Mouse (Mus musculus) hindbrain, embryonic 13.5 days (tissue): ENCODE results near the gene Camsap3. TPM values are rescaled to one million over a fixed set of nuclear protein-coding genes. Genes with fewer than 3 reads are reported as not detected.

Experiments
- ATAC-seq: fragments of 200-750 bp; cut with Nextera tagmentation; 2 replicates; pipeline ENCODE4 v1.8.0; 2017; ENCODE audit warnings: moderate TSS enrichment; ENCODE audit not compliant: low FRiP score
- H3K27ac ChIP-seq: fragments of 300-500 bp; sonication (generic); 2 replicates; pipeline ENCODE4 v1.5.1; 2015; ENCODE audit warnings: inconsistent platforms, mild to moderate bottlenecking, moderate library complexity
- H3K27me3 ChIP-seq: fragments of 300-500 bp; sonication (generic); 2 replicates; pipeline ENCODE4 v1.6.1; 2015; ENCODE audit warnings: mild to moderate bottlenecking, inconsistent platforms
- H3K36me3 ChIP-seq: fragments of 300-500 bp; sonication (generic); 2 replicates; pipeline ENCODE4 v1.6.1; 2015; ENCODE audit warnings: mild to moderate bottlenecking, inconsistent platforms
- H3K4me1 ChIP-seq: fragments of 300-500 bp; sonication (generic); replicated peaks from 2 replicates; pipeline ENCODE4 v1.6.1; 2015; ENCODE audit warnings: inconsistent platforms
- H3K4me2 ChIP-seq: fragments of 300-500 bp; sonication (generic); 2 replicates; pipeline ENCODE4 v1.6.1; 2015; ENCODE audit warnings: inconsistent platforms, mild to moderate bottlenecking, moderate library complexity
- H3K4me3 ChIP-seq: fragments of 300-500 bp; sonication (generic); 2 replicates; pipeline ENCODE4 v1.5.1; 2015; ENCODE audit warnings: mild to moderate bottlenecking, inconsistent platforms
- H3K9ac ChIP-seq: fragments of 300-500 bp; sonication (generic); 2 replicates; pipeline ENCODE4 v1.6.1; 2015; ENCODE audit warnings: mild to moderate bottlenecking, inconsistent platforms
- H3K9me3 ChIP-seq: fragments of 300-500 bp; sonication (generic); 2 replicates; pipeline ENCODE4 v1.6.1; 2016; ENCODE audit warnings: inconsistent platforms
- WGBS: fragments of 180-500 bp; shearing (Covaris S2); methylation state at CpG from one replicate; pipeline ENCODE4 v1.1.7; 2015; 5-methylcytosine and 5-hydroxymethylcytosine counted together
- polyA plus RNA-seq: library from polyadenylated mRNA; unstranded; fragments of >200 nt; fragmentation: Nextera tagmentation; extraction: Ambion mirVana; gene quantifications from 2 replicates; pipeline ENCODE4 v1.2.1, GENCODE M21; 2015

Camsap3 gene
- polyA plus RNA-seq, 1 experiment from 2014 or later, result 37.0 TPM

DNA sequence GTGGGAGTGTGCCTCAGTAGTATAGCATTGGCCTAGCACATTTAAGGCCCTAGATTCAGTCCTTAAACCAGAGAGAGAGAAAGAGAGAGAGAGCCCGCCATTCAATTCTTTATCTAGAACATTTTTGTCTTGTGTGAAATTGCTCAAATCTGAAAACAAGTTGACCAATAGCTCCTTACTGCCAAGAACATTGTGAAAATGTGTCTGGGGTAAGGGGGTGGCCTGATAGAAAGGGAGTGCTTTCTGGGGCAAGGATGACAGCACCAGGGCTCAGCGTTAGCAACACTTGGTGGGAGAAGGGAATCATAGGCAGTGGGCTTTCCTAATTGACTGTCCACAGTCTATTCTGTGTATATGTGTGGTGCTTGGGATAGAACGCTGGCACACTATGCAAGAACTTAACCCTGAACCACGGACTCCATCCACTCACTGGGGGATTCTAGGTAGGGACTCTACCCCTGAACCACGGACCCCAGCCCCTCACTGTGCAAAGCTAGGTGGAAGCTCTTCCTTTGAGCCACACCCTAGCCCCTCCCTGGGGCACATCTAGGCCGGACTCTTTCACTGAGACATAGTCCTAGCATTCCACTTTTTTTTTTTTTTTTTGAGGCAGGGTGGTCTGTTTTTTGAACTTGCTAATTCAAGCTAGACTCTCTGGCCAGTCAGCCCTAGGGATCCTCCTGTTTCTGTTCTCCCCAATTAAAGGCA is 59.9 kb downstream of the Camsap3 start:
- 85% methylated on average over 6 of the region's 6 CpGs for WGBS
- Histone ChIP-seq H3K27me3 (no peaks in the 10 kb centered on the region), H3K4me1 (no peaks in the 10 kb centered on the region), H3K36me3 (no peaks in the 10 kb centered on the region), H3K4me2 (no peak overlapping the region), H3K4me3 (no peak overlapping the region), H3K9ac (no peak overlapping the region), H3K27ac (no peak overlapping the region), H3K9me3 (no peaks in the 10 kb centered on the region)
- no peak for ATAC-seq

- no peak for ATAC-seq
- Histone ChIP-seq H3K36me3 (no peaks in the 10 kb centered on the region), H3K4me1 (no peaks in the 10 kb centered on the region), H3K27me3 (no peaks in the 10 kb centered on the region), H3K4me2 (no peak overlapping the region), H3K4me3 (no peak overlapping the region), H3K9me3 (no peaks in the 10 kb centered on the region), H3K27ac (no peak overlapping the region), H3K9ac (no peak overlapping the region)
- 86% methylated on average over 4 of the region's 4 CpGs for WGBS
These were observed 60.5 kb downstream of the Camsap3 start for GRCm38 (mm10) chr8:3647561-3647960.

GRCm38 (mm10) chr8:3648268-3648667 is 61.2 kb downstream of the Camsap3 start:
- no peak overlapping the region for H3K9ac ChIP-seq
- H3K27me3 ChIP-seq, result no peaks in the 10 kb centered on the region
- 94% methylated on average over 1 of the region's 2 CpGs for WGBS
- ATAC-seq, result no peak
- H3K4me3 ChIP-seq, result no peak overlapping the region
- H3K9me3 ChIP-seq, result no peaks in the 10 kb centered on the region
- no peaks in the 10 kb centered on the region for H3K36me3 ChIP-seq
- H3K4me1 ChIP-seq, result no peaks in the 10 kb centered on the region
- H3K4me2 ChIP-seq, result no peak overlapping the region
- H3K27ac ChIP-seq, result no peak overlapping the region

DNA sequence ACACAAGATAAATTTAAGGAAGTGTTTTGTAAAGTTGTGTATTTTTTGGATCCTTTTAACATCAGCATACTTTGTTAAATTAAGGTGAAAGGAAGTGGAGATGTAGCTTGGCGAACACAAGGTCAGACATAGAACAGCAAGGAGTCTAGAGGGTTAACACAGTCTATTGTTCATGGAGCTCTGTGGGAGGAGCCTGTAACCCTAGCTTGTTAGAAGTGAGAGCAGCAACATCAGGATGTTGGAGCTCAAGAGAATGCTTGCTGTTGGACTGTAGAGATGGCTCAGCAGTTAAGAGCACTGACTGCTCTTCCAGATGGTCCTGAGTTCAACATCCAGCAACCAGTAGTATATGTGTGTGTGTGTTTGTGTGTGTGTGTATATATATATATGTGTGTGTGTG is 61.9 kb downstream of the Camsap3 start:
- no peak overlapping the region for H3K4me3 ChIP-seq
- H3K36me3 ChIP-seq, result no peaks in the 10 kb centered on the region
- 36% methylated on average over 1 of the region's 1 CpGs for WGBS
- H3K4me1 ChIP-seq, result no peaks in the 10 kb centered on the region
- H3K9ac ChIP-seq, result no peak overlapping the region
- no peaks in the 10 kb centered on the region for H3K9me3 ChIP-seq
- H3K4me2 ChIP-seq, result no peak overlapping the region
- H3K27me3 ChIP-seq, result no peaks in the 10 kb centered on the region
- H3K27ac ChIP-seq, result no peak overlapping the region
- no peak for ATAC-seq

GRCm38 (mm10) chr8:3652845-3653244 is 65.8 kb downstream of the Camsap3 start:
- Histone ChIP-seq H3K4me3 (no peak overlapping the region), H3K4me2 (no peak overlapping the region), H3K9me3 (no peaks in the 10 kb centered on the region), H3K9ac (no peak overlapping the region), H3K36me3 (no peaks in the 10 kb centered on the region), H3K27ac (no peak overlapping the region), H3K27me3 (no peaks in the 10 kb centered on the region), H3K4me1 (peaks cover 8% of the 10 kb centered on the region)
- ATAC-seq, result no peak
- WGBS, result 73% methylated on average over 3 of the region's 3 CpGs

DNA sequence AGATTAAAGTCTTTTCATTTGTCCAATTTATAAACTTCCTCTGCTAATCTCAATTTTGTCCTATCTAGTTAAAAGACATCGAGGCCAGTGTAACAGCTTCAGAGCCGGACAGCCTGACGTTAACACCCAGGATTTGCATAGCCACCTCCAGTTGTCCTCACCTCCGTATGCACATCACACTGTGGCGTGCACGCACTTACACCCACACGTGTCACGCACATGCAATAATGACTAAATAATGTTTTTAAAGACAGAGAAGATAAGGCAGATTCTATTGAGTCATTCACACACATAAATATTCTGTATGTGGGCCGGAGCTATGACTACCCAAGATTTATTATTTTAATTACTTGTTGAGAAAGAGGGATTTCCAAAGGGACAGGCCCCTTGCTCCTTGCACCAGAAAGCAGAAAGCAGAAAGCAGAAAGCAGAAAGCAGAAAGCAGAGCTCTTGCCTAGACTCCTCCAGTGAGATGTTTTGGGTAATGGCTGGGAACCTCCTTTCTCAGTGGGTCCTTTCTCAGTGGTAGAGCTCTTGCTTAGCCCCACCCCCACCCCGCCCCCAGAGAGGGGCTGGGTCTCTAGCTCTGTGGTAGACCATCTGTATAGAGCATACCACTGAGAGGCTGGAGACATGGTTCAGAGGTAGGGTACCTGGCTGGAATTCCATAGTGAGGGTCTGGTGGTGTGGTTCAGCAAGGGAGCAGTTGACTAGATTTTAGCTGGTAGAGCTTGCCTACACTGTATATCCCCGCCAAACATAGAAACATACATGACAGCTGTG is 67.8 kb downstream of the Camsap3 start:
- H3K27me3 ChIP-seq, result no peaks in the 10 kb centered on the region
- no peak overlapping the region for H3K4me3 ChIP-seq
- 0 out of 2 replicates have a peak, but pooled peaks have one; percentile 6 for ATAC-seq
- WGBS, result 72% methylated on average over 11 of the region's 11 CpGs
- H3K9ac ChIP-seq, result no peak overlapping the region
- no peaks in the 10 kb centered on the region for H3K9me3 ChIP-seq
- no peak overlapping the region for H3K4me2 ChIP-seq
- no peak overlapping the region for H3K27ac ChIP-seq
- H3K4me1 ChIP-seq, result peaks cover 8% of the 10 kb centered on the region
- no peaks in the 10 kb centered on the region for H3K36me3 ChIP-seq

- 86% methylated on average over 3 of the region's 3 CpGs for WGBS
- H3K9me3 ChIP-seq, result no peaks in the 10 kb centered on the region
- H3K4me3 ChIP-seq, result no peak within 1 kb of the TSS
- H3K9ac ChIP-seq, result no peak within 1 kb of the TSS
- ATAC-seq, result no peak
- H3K4me1 ChIP-seq, result peaks cover 8% of the 10 kb centered on the region
- no peak within 1 kb of the TSS for H3K4me2 ChIP-seq
- H3K27me3 ChIP-seq, result no peaks in the 10 kb centered on the region
- H3K27ac ChIP-seq, result no peak within 1 kb of the TSS
- H3K36me3 ChIP-seq, result no peaks in the 10 kb centered on the region
These were observed 68.4 kb downstream of the Camsap3 start, which contains the start of gene Retn for GRCm38 (mm10) chr8:3655526-3655925. Gene Retn (plus strand): TSS chr8:3655770.

DNA sequence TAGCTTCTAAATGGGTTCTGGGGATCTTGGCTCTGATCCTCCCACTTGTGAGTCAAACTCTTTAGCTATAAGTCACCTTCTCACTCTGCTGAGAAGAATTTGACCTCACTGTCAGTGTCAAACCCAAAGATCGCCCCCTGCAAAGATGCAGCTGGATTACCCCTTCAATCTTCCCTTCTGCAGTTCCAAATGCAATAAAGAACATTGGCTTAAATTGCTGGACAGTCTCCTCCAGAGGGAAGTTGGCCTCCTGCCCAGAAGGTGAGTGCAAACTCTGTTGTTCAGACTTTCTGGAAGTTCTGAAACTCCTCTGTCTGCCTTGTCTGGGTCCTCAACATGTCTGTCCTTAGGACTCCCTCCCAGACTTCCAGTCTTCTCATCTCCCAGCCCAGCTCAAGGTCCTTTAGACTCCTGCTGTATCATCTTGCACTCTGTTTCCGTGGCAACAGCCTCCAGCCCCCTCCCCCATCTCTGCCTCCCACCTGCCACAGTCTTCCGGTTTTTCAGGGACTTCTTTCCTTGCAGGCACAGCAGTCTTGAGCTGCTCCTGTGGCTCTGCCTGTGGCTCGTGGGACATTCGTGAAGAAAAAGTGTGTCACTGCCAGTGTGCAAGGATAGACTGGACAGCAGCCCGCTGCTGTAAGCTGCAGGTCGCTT is 69.8 kb downstream of the Camsap3 start:
- no peaks in the 10 kb centered on the region for H3K9me3 ChIP-seq
- H3K27me3 ChIP-seq, result no peaks in the 10 kb centered on the region
- peaks cover 8% of the 10 kb centered on the region for H3K4me1 ChIP-seq
- H3K27ac ChIP-seq, result no peak overlapping the region
- WGBS, result 26% methylated on average over 7 of the region's 7 CpGs
- H3K36me3 ChIP-seq, result no peaks in the 10 kb centered on the region
- peak overlapping the region; percentile 22; the same call in 1 of the 2 replicates for H3K4me2 ChIP-seq
- no peak overlapping the region for H3K4me3 ChIP-seq
- peak; percentile 53; the same call in 1 of the 2 replicates for ATAC-seq
- H3K9ac ChIP-seq, result 0 out of 2 replicates have a peak overlapping the region, but pooled peaks have one; percentile 1

Other genes starting within 250 kb of the Camsap3 start
- not detected in 2 replicates for gene A430078G23Rik, start 233.9 kb upstream of the Camsap3 start, polyA plus RNA-seq
- gene Arhgef18, start 194.3 kb upstream of the Camsap3 start, polyA plus RNA-seq, result 10.0 and 12.0 TPM in 2 replicates
- gene Pex11g, start 119.6 kb upstream of the Camsap3 start, polyA plus RNA-seq, result 4.2 and 5.3 TPM in 2 replicates
- 0.30 and 0.54 TPM in 2 replicates for gene Tex45, start 116.4 kb upstream of the Camsap3 start, polyA plus RNA-seq
- 77.4 and 79.9 TPM in 2 replicates for gene Zfp358, start 94.2 kb upstream of the Camsap3 start, polyA plus RNA-seq
- gene Mcoln1, start 86.8 kb upstream of the Camsap3 start, polyA plus RNA-seq, result 90.1 and 92.0 TPM in 2 replicates
- 34.8 and 37.3 TPM in 2 replicates for gene Pnpla6, start 71.9 kb upstream of the Camsap3 start, polyA plus RNA-seq
- 0.36 and 0.62 TPM in 2 replicates for gene C330021F23Rik, start 19.3 kb upstream of the Camsap3 start, polyA plus RNA-seq
- 52.1 and 55.5 TPM in 2 replicates for gene Xab2, start 34.0 kb downstream of the Camsap3 start, polyA plus RNA-seq
- 116 and 122 TPM in 2 replicates for gene Pet100, start 34.3 kb downstream of the Camsap3 start, polyA plus RNA-seq
- gene Pcp2, start 38.3 kb downstream of the Camsap3 start, polyA plus RNA-seq, result 0.23 and 0.45 TPM in 2 replicates
- gene Stxbp2, start 43.7 kb downstream of the Camsap3 start, polyA plus RNA-seq, result 32.1 and 34.9 TPM in 2 replicates
- gene Retn, start 68.5 kb downstream of the Camsap3 start, polyA plus RNA-seq, result 0.16 and 0.65 TPM in 2 replicates
- gene Mcemp1, start 78.5 kb downstream of the Camsap3 start, polyA plus RNA-seq, result 0.10 TPM in 1 of 2 replicates, not detected in the other
- 14.6 and 16.8 TPM in 2 replicates for gene Fcor, start 85.1 kb downstream of the Camsap3 start, polyA plus RNA-seq
- 53.4 and 57.9 TPM in 2 replicates for gene Trappc5, start 89.0 kb downstream of the Camsap3 start, polyA plus RNA-seq
- gene Fcer2a, start 106.9 kb downstream of the Camsap3 start, polyA plus RNA-seq, result 0.36 and 0.51 TPM in 2 replicates
- gene Clec4g, start 133.4 kb downstream of the Camsap3 start, polyA plus RNA-seq, result not detected in 2 replicates
- gene Cd209a, start 161.7 kb downstream of the Camsap3 start, polyA plus RNA-seq, result not detected in 2 replicates